Mouse (Mus musculus) bone marrow macrophage, adult 2 months (primary cell): ENCODE measurements around the gene Reg3d. TPM values are rescaled to one million over a fixed set of nuclear protein-coding genes. Genes with fewer than 3 reads are reported as not detected.
"Not testable (repeated sequence)": the region's sequence is repeated elsewhere in the genome, so short reads cannot be mapped to it uniquely, and the experiment has no call there.

ENCODE experiments used
- H3K27ac ChIP-seq: 2 replicates; pipeline ENCODE4 v1.5.1; 2012; ENCODE audit warnings: low read depth, low read length; ENCODE audit not compliant: insufficient read depth
- H3K4me1 ChIP-seq: 2 replicates; pipeline ENCODE4 v1.6.1; 2012; ENCODE audit warnings: low read length; ENCODE audit not compliant: control insufficient read depth, insufficient read depth
- H3K4me3 ChIP-seq: 2 replicates; pipeline ENCODE4 v1.5.1; 2012; ENCODE audit warnings: mild to moderate bottlenecking, low read length, moderate library complexity; ENCODE audit not compliant: insufficient read depth
- CTCF ChIP-seq: IDR thresholded peaks from 2 replicates; pipeline ENCODE4 v1.5.1; 2012; ENCODE audit warnings: low read depth, mild to moderate bottlenecking, low read length, moderate library complexity
- POLR2A ChIP-seq: IDR thresholded peaks from 2 replicates; pipeline ENCODE4 v1.6.1; 2012; ENCODE audit warnings: mild to moderate bottlenecking, low read depth, low read length, borderline replicate concordance
- polyA plus RNA-seq: library from polyadenylated mRNA; stranded (reverse); fragments of >200 nt; gene quantifications from 2 replicates; pipeline ENCODE4 v1.2.4, GENCODE M21; 2012; ENCODE audit not compliant: missing spikeins, insufficient read depth, insufficient read length

The Reg3d gene
- polyA plus RNA-seq, result not detected in 2 replicates

- no peaks in the 10 kb centered on the region for H3K4me1 ChIP-seq
- TF ChIP-seq POLR2A (no peak), CTCF (no peak)
- no peak within 1 kb of the TSS for H3K4me3 ChIP-seq
- H3K27ac ChIP-seq, result no peak within 1 kb of the TSS
Observed at GRCm38 (mm10) chr6:78378765-78379164, at the start of gene Reg3d. TSS of gene Reg3d (minus strand) at chr6:78378865.

GRCm38 (mm10) chr6:78425497-78425896 lies 46.8 kb upstream of the Reg3d start:
- H3K27ac ChIP-seq, result no peak overlapping the region
- TF ChIP-seq CTCF, result no peak
- TF ChIP-seq POLR2A, result no peak
- H3K4me1 ChIP-seq, result no peaks in the 10 kb centered on the region
- H3K4me3 ChIP-seq, result no peak overlapping the region

- H3K27ac ChIP-seq, H3K4me1 ChIP-seq, H3K4me3 ChIP-seq: not testable (repeated sequence)
Observed at GRCm38 (mm10) chr6:78422411-78422810, 43.7 kb upstream of the Reg3d start, which contains the start of gene Reg1. TSS of gene Reg1 (plus strand) at chr6:78422711.

- not testable (repeated sequence) for H3K27ac ChIP-seq, H3K4me1 ChIP-seq, H3K4me3 ChIP-seq
Observed at GRCm38 (mm10) chr6:78395323-78395722, 16.7 kb upstream of the Reg3d start, which contains the start of gene Reg2. TSS of gene Reg2 (plus strand) at chr6:78395623.

- Histone ChIP-seq H3K4me3 (no peak overlapping the region), H3K4me1 (no peaks in the 10 kb centered on the region), H3K27ac (no peak overlapping the region)
- TF ChIP-seq CTCF (no peak), POLR2A (no peak)
Observed at GRCm38 (mm10) chr6:78385609-78386008, 6.9 kb upstream of the Reg3d start.

GRCm38 (mm10) chr6:78380409-78380808 lies 1.7 kb upstream of the Reg3d start, which contains the start of gene Reg3a:
TSS of gene Reg3a (plus strand) at chr6:78380709.
- Histone ChIP-seq H3K4me3 (no peak within 1 kb of the TSS), H3K4me1 (no peaks in the 10 kb centered on the region), H3K27ac (no peak within 1 kb of the TSS)
- no peak for TF ChIP-seq CTCF

- no peak within 1 kb of the TSS for H3K27ac ChIP-seq
- TF ChIP-seq CTCF, result no peak
- no peak for TF ChIP-seq POLR2A
- no peaks in the 10 kb centered on the region for H3K4me1 ChIP-seq
- H3K4me3 ChIP-seq, result no peak within 1 kb of the TSS
Observed at GRCm38 (mm10) chr6:78370357-78370756, 8.3 kb downstream of the Reg3d start, which contains the start of gene Reg3b. TSS of gene Reg3b (plus strand) at chr6:78370657.

- Histone ChIP-seq H3K4me3 (no peak overlapping the region), H3K27ac (no peak overlapping the region), H3K4me1 (no peaks in the 10 kb centered on the region)
- TF ChIP-seq POLR2A (no peak), CTCF (no peak)
Observed at GRCm38 (mm10) chr6:78361971-78362563, 16.6 kb downstream of the Reg3d start.

GRCm38 (mm10) chr6:78341689-78342088 lies 37.0 kb downstream of the Reg3d start:
- H3K4me3 ChIP-seq, result no peak overlapping the region
- TF ChIP-seq CTCF (no peak), POLR2A (no peak)
- H3K4me1 ChIP-seq, result no peaks in the 10 kb centered on the region
- no peak overlapping the region for H3K27ac ChIP-seq

GRCm38 (mm10) chr6:78340296-78340695 lies 38.4 kb downstream of the Reg3d start:
- Histone ChIP-seq H3K4me3 (no peak overlapping the region), H3K4me1 (no peaks in the 10 kb centered on the region), H3K27ac (no peak overlapping the region)
- TF ChIP-seq POLR2A, result no peak
- TF ChIP-seq CTCF, result no peak
